Mouse (Mus musculus) bone marrow, adult 2 months (tissue): ENCODE data around the gene Amer2.

ENCODE experiments used
- CTCF ChIP-seq: fragments of 200-500 bp; IDR thresholded peaks from 2 replicates; pipeline ENCODE4 v1.5.1; 2011; ENCODE audit warnings: low read length, control low read depth; ENCODE audit not compliant: control insufficient read depth, insufficient read depth
- POLR2A ChIP-seq: fragments of 200-500 bp; IDR thresholded peaks from 2 replicates; pipeline ENCODE4 v1.6.1; 2011; ENCODE audit warnings: low read depth, mild to moderate bottlenecking, control low read depth, low read length, borderline replicate concordance; ENCODE audit not compliant: control insufficient read depth

DNA sequence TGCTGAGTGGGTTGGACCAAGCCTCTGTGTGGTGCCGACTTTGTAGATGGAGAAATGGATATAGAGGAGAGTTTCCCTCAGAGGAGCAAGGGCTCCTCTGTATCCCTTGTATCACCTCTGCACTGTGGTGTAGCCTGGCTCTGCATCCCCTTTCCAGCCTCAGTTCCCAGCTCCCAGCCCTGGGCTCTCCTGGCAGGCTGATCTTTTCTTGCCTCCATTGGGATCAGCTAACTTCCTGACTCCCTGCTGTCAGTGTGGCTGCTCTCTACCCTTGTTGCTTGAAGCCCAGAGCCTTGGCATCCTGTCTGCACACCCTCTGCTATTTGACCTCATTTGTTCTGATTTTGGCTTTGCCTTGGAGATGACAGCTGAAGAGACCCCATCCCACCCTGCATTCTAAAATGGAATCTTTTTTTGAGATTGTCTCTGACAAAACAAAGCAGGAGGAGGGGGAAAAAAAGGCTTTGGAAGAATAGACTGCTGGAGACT is at the start of gene Amer2:
- TF ChIP-seq CTCF (no peak), POLR2A (no peak)
